Mouse (Mus musculus): ENCODE data around the gene Ppm1g. TPM values are rescaled to one million over a fixed set of nuclear protein-coding genes. Genes with fewer than 3 reads are reported as not detected.

Ppm1g gene
- 14.1 TPM for polyA plus RNA-seq (2014; fragmentation: Illumina TruSeq; extraction: RNeasy Lipid Tissue Mini Kit (QIAGEN cat#74804); ENCODE audit: low replicate concordance)

GRCm38 (mm10) chr5:31220448-31221303, at the start of gene Ppm1g:
Ppm1g (minus strand) TSS chr5:31220687.

DNA sequence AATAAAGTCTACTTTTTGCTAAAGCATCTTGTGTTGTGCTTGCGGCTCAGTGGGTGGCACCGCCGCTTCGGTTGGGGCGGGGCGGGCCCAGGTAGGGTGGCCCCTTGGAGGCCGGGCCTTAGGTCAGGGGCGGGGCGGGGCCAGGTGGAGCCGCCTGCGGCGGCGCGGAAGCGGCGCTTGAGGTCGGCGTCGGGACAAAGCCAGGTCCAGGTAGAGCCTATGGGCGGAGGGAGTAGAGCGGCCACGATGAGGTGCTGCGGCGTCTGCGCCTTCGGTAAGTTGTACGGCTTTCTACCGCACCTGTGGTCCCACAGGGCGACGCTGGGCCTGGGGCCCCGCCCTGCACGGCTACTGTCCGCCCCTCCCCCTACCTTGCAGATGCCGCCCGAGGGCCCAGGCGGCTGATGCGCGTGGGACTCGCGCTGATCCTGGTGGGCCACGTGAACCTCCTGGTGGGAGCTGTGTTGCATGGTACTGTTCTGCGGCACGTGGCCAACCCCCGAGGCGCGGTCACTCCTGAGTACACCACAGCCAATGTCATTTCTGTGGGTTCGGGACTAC, 31.1 kb upstream of the Ppm1g start, which contains the start of gene Krtcap3:
Gene Krtcap3, plus strand, starts transcription at position 151 of the 561 bp plus-strand sequence.

DNA sequence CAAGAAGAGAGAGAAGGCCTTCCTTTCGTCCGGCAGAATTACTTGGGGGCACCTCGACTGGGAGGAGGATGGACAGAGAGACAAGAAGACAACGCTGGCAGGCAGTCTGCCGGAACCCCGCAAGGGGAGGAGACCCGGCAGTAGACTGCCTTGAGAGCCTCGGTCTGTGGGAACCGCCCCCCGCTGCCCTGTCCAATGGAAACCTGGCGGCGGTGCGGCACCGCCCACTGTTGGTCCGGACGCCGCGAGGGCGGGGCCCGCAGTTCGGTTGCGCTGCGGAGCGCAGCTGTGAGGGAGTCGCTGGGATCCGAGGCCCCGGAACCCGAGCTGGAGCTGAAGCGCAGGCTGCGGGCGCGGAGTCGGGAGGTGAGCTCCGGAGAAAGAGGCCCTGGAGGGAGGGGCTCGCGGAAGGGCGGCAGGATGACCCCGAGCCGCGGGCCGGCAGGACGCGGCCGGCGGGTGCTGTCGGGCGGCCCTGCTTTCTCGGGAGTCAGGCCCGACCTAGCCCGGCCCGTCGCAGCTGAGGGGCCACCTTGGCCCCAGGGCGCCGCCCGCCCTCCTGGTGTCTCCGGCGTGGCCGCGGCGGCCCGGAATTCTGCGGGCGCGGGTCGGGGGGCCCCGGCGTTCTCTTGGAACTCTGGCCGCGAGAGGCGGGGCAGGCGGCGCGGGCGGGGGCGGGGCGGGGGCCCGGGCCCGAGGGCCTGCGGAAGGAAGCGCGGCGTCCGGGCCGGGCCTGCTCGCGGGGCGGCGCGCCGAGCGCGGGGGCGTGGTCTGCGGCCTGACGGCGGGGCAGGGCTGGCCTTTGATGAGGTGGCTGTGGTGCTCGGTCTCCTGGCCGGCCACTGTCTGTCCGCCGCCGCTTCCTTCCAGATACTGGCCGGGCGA, 20.4 kb upstream of the Ppm1g start, which contains the start of the genes Nrbp1 and Gm9970:
Gene Nrbp1, plus strand, starts transcription at position 228 of the 885 bp plus-strand sequence.
Gene Gm9970, minus strand, starts transcription at position 596 of the 885 bp plus-strand sequence.

DNA sequence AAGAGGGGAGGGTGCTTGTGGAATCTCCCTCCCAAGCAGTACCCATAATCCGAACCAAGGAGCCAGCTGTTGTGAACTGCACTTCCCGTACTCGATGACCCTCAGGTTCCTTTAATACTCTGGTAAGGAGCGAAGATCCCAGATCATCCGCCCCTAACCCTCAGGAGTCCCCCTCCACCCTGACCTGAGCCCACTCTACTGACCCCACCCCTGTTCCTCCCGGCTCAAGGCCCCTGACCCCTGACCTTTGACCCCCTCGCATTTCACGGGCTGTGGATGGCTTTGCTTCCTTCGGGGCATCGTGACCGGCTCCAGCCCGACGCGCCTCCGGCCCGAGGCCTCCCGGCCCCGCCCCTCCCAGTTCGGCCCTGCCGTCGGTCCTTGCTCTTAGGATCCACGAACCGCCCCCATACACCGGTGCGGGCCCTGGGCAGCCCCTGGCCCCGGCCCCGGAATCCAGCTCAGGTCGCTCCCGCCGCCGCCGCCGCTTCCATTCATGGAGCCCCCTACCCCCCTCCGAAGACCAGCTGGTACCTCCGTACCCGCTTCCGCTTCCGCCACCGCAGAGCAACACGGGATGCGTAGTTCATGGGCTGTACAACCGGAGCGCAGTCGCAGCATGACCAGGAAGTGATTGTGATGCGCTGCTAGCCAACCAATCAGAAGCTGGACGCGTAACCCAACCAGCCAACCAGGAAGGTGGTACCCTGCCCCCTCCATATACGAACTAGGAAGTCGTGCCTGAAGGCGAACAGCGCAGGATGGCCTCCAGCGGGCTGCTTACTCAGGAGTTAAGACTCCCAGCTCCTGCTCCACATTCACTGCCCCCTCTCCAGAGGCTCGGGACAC, 18.5 kb downstream of the Ppm1g start, which contains the start of gene Zfp513:
Gene Zfp513, minus strand, starts transcription at position 562 of the 849 bp plus-strand sequence.

GRCm38 (mm10) chr5:31192939-31193630, 27.4 kb downstream of the Ppm1g start, which contains the start of the genes Snx17 and Eif2b4:
Snx17 (plus strand) TSS chr5:31193227.
Eif2b4 (minus strand) TSS chr5:31193430.

DNA sequence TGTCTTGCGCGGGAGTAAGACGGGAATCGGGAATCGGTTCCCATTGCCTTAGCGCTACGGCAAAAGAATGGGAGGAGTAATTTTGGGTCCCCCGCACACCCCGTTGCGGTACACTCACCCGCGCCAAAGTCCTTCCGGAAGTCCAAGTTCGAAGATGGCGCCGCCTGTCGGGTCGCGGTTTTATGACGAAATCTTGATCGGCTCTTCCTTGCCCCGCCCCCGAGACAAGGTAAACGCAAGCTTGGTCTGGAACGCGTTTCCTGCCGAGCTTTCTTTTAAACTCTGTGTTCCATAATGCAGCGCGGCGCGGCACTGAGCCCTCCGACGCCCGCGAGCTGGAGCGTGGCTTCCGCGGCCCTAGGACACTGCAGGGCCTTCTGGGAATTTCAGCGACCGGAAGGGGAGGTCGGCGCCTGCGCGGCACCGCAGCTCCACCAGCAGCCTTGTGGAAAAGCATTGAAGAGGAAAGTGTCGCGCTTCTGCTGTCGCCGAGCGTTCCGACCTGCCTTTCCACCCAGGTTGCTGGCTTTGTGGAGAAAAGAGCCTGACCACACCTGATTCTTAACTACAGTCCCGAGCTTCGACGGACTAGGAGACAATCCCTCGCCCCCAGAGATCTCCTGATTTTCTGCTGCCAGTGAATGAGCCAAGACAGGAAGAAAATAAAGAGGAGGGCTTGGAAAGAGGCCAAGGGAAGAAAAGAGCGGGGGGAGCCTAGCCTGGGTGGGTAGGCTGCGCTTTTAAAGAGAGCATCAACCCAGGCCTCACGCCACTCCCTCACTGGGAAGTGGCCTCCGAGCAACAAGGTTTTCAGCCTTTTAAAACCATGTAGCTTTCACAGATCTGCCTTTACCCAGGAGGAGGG, 40.5 kb downstream of the Ppm1g start, which contains the start of the genes Gm29609 and Gtf3c2:
Gene Gm29609, minus strand, starts transcription at position 146 of the 865 bp plus-strand sequence.
Gene Gtf3c2, minus strand, starts transcription at position 379 of the 865 bp plus-strand sequence.

GRCm38 (mm10) chr5:31154152-31154553, 66.3 kb downstream of the Ppm1g start, which contains the start of gene Mpv17:
Mpv17 (minus strand) TSS chr5:31154251.

Other genes with a start within 250 kb of the Ppm1g start
- gene Atraid, start 172.4 kb downstream of the Ppm1g start, polyA plus RNA-seq (2014; fragmentation: Illumina TruSeq; extraction: RNeasy Lipid Tissue Mini Kit (QIAGEN cat#74804); ENCODE audit: low replicate concordance): 41.8 TPM
- 3.5 TPM for gene Slc5a6, start 171.8 kb downstream of the Ppm1g start, polyA plus RNA-seq (2014; fragmentation: Illumina TruSeq; extraction: RNeasy Lipid Tissue Mini Kit (QIAGEN cat#74804); ENCODE audit: low replicate concordance)
- 0.33 TPM for gene Cad, start 165.9 kb downstream of the Ppm1g start, polyA plus RNA-seq (2014; fragmentation: Illumina TruSeq; extraction: RNeasy Lipid Tissue Mini Kit (QIAGEN cat#74804); ENCODE audit: low replicate concordance)
- gene Dnajc5g, start 114.4 kb downstream of the Ppm1g start, polyA plus RNA-seq (2014; fragmentation: Illumina TruSeq; extraction: RNeasy Lipid Tissue Mini Kit (QIAGEN cat#74804); ENCODE audit: low replicate concordance): not detected
- not detected for gene Slc30a3, start 112.5 kb downstream of the Ppm1g start, polyA plus RNA-seq (2014; fragmentation: Illumina TruSeq; extraction: RNeasy Lipid Tissue Mini Kit (QIAGEN cat#74804); ENCODE audit: low replicate concordance)
- gene Trim54, start 104.0 kb downstream of the Ppm1g start, polyA plus RNA-seq (2014; fragmentation: Illumina TruSeq; extraction: RNeasy Lipid Tissue Mini Kit (QIAGEN cat#74804); ENCODE audit: low replicate concordance): not detected
- not detected for gene Ucn, start 81.9 kb downstream of the Ppm1g start, polyA plus RNA-seq (2014; fragmentation: Illumina TruSeq; extraction: RNeasy Lipid Tissue Mini Kit (QIAGEN cat#74804); ENCODE audit: low replicate concordance)
- 10.0 TPM for gene Mpv17, start 66.4 kb downstream of the Ppm1g start, polyA plus RNA-seq (2014; fragmentation: Illumina TruSeq; extraction: RNeasy Lipid Tissue Mini Kit (QIAGEN cat#74804); ENCODE audit: low replicate concordance)
- gene Gm29609, start 40.8 kb downstream of the Ppm1g start, polyA plus RNA-seq (2014; fragmentation: Illumina TruSeq; extraction: RNeasy Lipid Tissue Mini Kit (QIAGEN cat#74804); ENCODE audit: low replicate concordance): 0.22 TPM
- gene Gtf3c2, start 40.5 kb downstream of the Ppm1g start, polyA plus RNA-seq (2014; fragmentation: Illumina TruSeq; extraction: RNeasy Lipid Tissue Mini Kit (QIAGEN cat#74804); ENCODE audit: low replicate concordance): 49.3 TPM
- gene Snx17, start 27.5 kb downstream of the Ppm1g start, polyA plus RNA-seq (2014; fragmentation: Illumina TruSeq; extraction: RNeasy Lipid Tissue Mini Kit (QIAGEN cat#74804); ENCODE audit: low replicate concordance): 37.9 TPM
- gene Eif2b4, start 27.3 kb downstream of the Ppm1g start, polyA plus RNA-seq (2014; fragmentation: Illumina TruSeq; extraction: RNeasy Lipid Tissue Mini Kit (QIAGEN cat#74804); ENCODE audit: low replicate concordance): 0.89 TPM
- 0.85 TPM for gene Zfp513, start 18.4 kb downstream of the Ppm1g start, polyA plus RNA-seq (2014; fragmentation: Illumina TruSeq; extraction: RNeasy Lipid Tissue Mini Kit (QIAGEN cat#74804); ENCODE audit: low replicate concordance)
- gene Nrbp1, start 20.2 kb upstream of the Ppm1g start, polyA plus RNA-seq (2014; fragmentation: Illumina TruSeq; extraction: RNeasy Lipid Tissue Mini Kit (QIAGEN cat#74804); ENCODE audit: low replicate concordance): 91.8 TPM
- not detected for gene Gm9970, start 20.5 kb upstream of the Ppm1g start, polyA plus RNA-seq (2014; fragmentation: Illumina TruSeq; extraction: RNeasy Lipid Tissue Mini Kit (QIAGEN cat#74804); ENCODE audit: low replicate concordance)
- gene Krtcap3, start 31.0 kb upstream of the Ppm1g start, polyA plus RNA-seq (2014; fragmentation: Illumina TruSeq; extraction: RNeasy Lipid Tissue Mini Kit (QIAGEN cat#74804); ENCODE audit: low replicate concordance): 1.6 TPM
- gene Ift172, start 70.4 kb upstream of the Ppm1g start, polyA plus RNA-seq (2014; fragmentation: Illumina TruSeq; extraction: RNeasy Lipid Tissue Mini Kit (QIAGEN cat#74804); ENCODE audit: low replicate concordance): 3.9 TPM
- gene Fndc4, start 75.4 kb upstream of the Ppm1g start, polyA plus RNA-seq (2014; fragmentation: Illumina TruSeq; extraction: RNeasy Lipid Tissue Mini Kit (QIAGEN cat#74804); ENCODE audit: low replicate concordance): 0.93 TPM
- gene Gckr, start 76.8 kb upstream of the Ppm1g start, polyA plus RNA-seq (2014; fragmentation: Illumina TruSeq; extraction: RNeasy Lipid Tissue Mini Kit (QIAGEN cat#74804); ENCODE audit: low replicate concordance): 0.11 TPM
- gene Zfp512, start 231.7 kb upstream of the Ppm1g start, polyA plus RNA-seq (2014; fragmentation: Illumina TruSeq; extraction: RNeasy Lipid Tissue Mini Kit (QIAGEN cat#74804); ENCODE audit: low replicate concordance): 14.9 TPM

Measured in small intestine, adult 10 weeks (tissue).